Mouse (Mus musculus) lung, embryonic 14.5 days (tissue): ENCODE results near the gene Ltbp1. TPM values are rescaled to one million over a fixed set of nuclear protein-coding genes. Genes with fewer than 3 reads are reported as not detected.

Source experiments
- ATAC-seq: fragments of 200-750 bp; cut with Nextera tagmentation; 2 replicates; pipeline ENCODE4 v1.8.0; 2017; ENCODE audit warnings: mild to moderate bottlenecking, moderate TSS enrichment, moderate library complexity; ENCODE audit not compliant: insufficient read depth
- DNase-seq: peaks from one replicate; pipeline ENCODE4 v3.0.0-alpha.2; 2015
- H3K27ac ChIP-seq: fragments of 300-500 bp; sonication (generic); 2 replicates; pipeline ENCODE4 v1.5.1; 2014; ENCODE audit warnings: low read depth, mild to moderate bottlenecking, moderate library complexity
- H3K27me3 ChIP-seq: fragments of 300-500 bp; sonication (generic); 2 replicates; pipeline ENCODE4 v1.6.1; 2014; ENCODE audit warnings: low read length, control low read depth; ENCODE audit not compliant: insufficient read depth
- H3K36me3 ChIP-seq: fragments of 300-500 bp; sonication (generic); 2 replicates; pipeline ENCODE4 v1.6.1; 2014; ENCODE audit warnings: control low read depth; ENCODE audit not compliant: insufficient read depth
- H3K4me1 ChIP-seq: fragments of 300-500 bp; sonication (generic); 2 replicates; pipeline ENCODE4 v1.6.1; 2014; ENCODE audit warnings: antibody characterized with exemption, control low read depth; ENCODE audit not compliant: insufficient read depth
- H3K4me2 ChIP-seq: fragments of 300-500 bp; sonication (generic); 2 replicates; pipeline ENCODE4 v1.6.1; 2014; ENCODE audit warnings: mild to moderate bottlenecking
- H3K4me3 ChIP-seq: fragments of 300-500 bp; sonication (generic); 2 replicates; pipeline ENCODE4 v1.5.1; 2014; ENCODE audit warnings: low read depth, low read length
- H3K9ac ChIP-seq: fragments of 300-500 bp; sonication (generic); 2 replicates; pipeline ENCODE4 v1.6.1; 2014
- H3K9me3 ChIP-seq: fragments of 300-500 bp; sonication (generic); 2 replicates; pipeline ENCODE4 v1.6.1; 2016; ENCODE audit warnings: low read depth, low read length, control low read depth
- CTCF ChIP-seq: IDR thresholded peaks from 2 replicates; pipeline ENCODE4 v1.5.1; 2016; ENCODE audit warnings: antibody characterized with exemption, low read depth
- WGBS: fragments of 180-500 bp; shearing (Covaris S2); extraction: QIAGEN DNeasy Blood & Tissue Kit; methylation state at CpG from one replicate; pipeline ENCODE4 v1.1.7; 2014; 5-methylcytosine and 5-hydroxymethylcytosine counted together
- polyA plus RNA-seq: library from polyadenylated mRNA; unstranded; fragments of >200 nt; fragmentation: Nextera tagmentation; extraction: Ambion mirVana; gene quantifications from 2 replicates; pipeline ENCODE4 v1.2.1, GENCODE M21; 2014

The Ltbp1 gene
- polyA plus RNA-seq, 1 experiment from 2014 or later: 33.8 TPM

DNA sequence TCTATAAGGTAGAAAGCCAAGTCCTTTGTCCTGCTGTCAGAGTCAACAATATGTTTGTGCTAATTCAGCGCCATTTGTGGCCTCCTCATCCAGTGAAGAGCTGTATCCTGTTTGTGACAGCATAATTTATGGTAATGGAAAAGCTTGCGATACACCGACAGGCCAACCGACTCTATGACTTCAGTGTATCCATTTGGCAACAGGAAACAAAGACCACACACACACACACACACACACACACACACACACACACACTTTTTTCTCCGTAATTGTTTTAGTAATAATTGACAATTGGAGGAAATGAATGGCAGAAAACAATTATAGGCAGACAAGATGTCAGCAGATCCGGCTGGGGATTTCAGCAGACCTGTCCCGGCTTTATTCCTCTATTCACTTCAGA is 435.3 kb downstream of the Ltbp1 start:
- Histone ChIP-seq H3K9ac (no peak overlapping the region), H3K27ac (no peak overlapping the region), H3K27me3 (no peaks in the 10 kb centered on the region), H3K36me3 (no peaks in the 10 kb centered on the region), H3K4me3 (no peak overlapping the region), H3K9me3 (no peaks in the 10 kb centered on the region), H3K4me1 (no peaks in the 10 kb centered on the region), H3K4me2 (no peak overlapping the region)
- 52% methylated on average over 7 of the region's 7 CpGs for WGBS
- DNase-seq: peak; percentile 61
- TF ChIP-seq CTCF: no peak
- no peak for ATAC-seq

DNA sequence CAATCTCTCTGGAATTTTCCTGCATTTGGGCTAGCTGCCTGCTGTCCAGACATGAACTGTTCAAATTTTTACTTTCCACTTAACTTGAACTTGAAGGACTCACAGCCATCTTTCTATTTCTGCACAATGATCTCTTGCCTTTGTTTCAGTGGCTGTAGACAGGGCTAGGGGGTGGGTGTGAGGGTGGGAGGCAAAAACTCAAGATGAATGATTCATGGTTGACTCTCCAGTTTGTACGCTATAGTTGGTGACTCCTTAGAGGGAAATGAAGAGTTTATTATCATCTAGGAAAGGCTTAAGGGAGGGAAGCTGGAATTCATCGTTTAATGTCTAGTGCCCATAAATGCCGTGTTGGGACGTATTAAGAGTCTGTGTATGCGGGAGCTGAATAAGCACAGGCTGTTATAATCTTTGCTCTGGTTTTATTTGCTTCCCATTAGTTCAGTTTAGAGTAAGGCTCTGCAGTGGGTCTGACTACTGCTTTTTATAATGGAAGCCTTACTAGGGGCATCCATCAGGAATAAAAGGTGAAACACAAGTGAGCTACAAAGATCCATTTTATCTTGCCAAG is 436.0 kb downstream of the Ltbp1 start:
- Histone ChIP-seq H3K9ac (no peak overlapping the region), H3K36me3 (no peaks in the 10 kb centered on the region), H3K27ac (no peak overlapping the region), H3K4me2 (no peak overlapping the region), H3K9me3 (no peaks in the 10 kb centered on the region), H3K4me3 (no peak overlapping the region), H3K27me3 (no peaks in the 10 kb centered on the region), H3K4me1 (no peaks in the 10 kb centered on the region)
- no peak for ATAC-seq
- TF ChIP-seq CTCF: no peak
- no peak for DNase-seq
- WGBS: 61% methylated on average over 5 of the region's 5 CpGs
